Mouse (Mus musculus): ENCODE results near the gene Hoxb4.
A peak's percentile ranks its signal among the peaks of the same experiment; 100 is the strongest.

Gene Hoxb4

DNA sequence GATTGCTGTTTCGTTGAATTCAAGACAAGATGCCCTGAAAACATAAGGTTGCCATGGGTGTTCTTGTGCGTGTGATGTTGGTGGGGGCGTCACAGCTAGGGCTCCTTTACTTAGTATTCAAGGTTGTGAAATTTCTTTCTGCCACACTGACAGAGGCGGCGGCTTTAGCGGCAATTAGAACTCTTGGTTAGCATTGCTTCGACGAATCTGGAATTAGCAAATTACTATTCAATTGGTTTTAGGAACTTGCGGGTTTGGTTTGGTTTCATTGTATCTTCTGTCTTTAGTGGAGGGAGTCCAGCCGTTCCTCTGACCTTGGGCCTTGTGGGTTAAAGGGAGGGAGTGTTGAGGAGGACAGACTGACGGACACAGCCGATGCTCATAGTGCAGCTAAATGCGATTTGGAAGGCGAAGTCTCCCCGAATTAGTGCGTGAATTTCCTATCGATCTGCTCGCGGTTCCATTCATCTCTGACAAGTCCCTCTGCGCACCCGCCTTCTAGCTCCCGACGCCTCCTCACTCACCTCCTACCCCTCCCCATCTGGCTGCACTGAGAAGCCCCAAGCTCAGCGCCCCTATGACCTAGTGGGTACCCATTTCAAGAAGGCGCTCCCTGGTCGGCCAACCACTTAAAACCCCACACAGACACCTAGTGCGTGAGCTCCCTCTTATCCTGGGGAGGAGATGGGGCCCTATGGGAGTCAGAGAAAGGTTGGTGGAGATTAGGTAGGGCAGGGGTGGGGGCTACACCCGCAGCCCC is at the start of gene Hoxb4:
TSS of gene Hoxb4 (plus strand) at position 660 of the 760 bp plus-strand sequence.
- no peak for DNase-seq (ENCODE audit: low spot score in 2 of 2)

- DNase-seq (ENCODE audit: low spot score in 2 of 2), result peak in 1 of 2 experiments; percentile 67
Observed at GRCm38 (mm10) chr11:96269869-96270268, 48.2 kb upstream of the Hoxb4 start.

DNA sequence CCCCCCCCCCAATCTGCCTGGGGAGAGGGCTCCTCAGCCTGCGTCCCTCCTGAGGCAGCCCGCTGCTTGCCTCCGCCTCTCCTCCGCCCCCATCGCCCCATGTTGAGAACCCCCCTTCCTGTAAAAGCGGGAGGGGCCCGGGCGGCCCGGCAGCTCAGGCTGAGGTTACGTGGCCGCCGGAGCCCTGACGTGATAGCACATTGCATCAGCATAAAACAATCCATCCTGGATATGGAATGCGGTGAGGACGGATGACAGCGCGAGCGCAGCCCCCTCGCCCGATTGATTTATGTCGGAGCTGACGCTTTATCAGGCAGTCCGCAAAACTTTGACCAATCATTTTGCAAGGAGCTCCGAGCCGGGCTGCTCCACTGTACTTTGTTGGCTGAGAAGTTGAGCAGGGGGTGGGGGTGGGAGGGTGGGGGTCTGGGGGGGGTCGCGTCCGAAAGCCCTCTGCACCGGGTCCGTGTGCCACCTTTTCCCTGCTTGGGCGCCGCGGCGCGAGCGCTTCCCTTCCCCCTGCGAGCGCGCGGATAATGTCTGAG is 47.0 kb upstream of the Hoxb4 start, which contains the start of gene Hoxb9:
TSS of gene Hoxb9 (plus strand) at position 462 of the 545 bp plus-strand sequence.
- DNase-seq (ENCODE audit: low spot score in 2 of 2), result no peak

GRCm38 (mm10) chr11:96271541-96272011 is 46.5 kb upstream of the Hoxb4 start:
- DNase-seq (ENCODE audit: low spot score in 2 of 2), result no peak

DNA sequence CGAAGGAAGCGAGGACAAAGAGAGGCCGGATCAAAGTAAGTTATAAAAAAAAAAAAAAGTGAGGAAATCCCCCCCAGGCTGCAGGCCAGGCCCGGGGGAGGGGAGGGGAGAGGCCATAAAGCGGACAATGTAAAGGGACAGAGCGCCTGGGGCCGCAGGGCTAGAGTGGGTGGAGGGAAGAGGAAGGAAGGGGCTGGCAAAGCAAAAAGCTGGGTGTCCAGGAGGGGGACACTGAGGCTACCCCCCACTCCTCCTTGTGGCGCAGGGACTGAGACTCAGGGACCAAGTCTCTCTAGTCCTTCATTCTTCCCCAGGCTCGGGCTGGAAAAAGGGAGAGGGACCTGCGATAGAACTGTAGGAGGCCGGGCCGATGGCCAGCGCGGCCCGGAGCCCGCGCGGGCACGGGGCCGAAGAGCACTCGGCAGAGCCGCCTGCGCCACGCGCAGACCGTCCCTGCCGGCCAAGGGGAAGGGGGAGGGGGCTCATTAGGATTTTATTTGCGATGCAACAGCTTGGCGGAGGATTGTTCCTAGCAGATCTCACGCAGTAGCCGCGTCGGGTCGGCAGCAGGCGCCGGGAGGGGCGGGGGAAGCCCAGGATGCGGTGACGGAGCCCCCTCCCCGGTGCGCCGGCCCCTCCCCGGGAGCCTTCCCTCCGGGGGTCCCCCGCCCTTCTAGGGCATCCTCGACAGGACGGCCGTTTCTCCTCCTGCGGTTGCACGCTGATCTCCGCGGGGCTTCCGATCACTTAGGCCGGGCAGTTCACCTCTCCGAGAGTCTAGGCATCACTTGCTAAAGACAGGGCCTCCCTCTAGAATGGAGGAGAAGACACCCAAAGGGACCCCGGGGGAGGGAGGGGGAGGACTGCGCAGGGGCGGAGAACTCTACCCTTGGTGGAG is 45.8 kb upstream of the Hoxb4 start:
- DNase-seq (ENCODE audit: low spot score in 2 of 2), result no peak

- DNase-seq (ENCODE audit: low spot score in 2 of 2), result no peak
Observed at GRCm38 (mm10) chr11:96274428-96274827, 43.6 kb upstream of the Hoxb4 start.

DNA sequence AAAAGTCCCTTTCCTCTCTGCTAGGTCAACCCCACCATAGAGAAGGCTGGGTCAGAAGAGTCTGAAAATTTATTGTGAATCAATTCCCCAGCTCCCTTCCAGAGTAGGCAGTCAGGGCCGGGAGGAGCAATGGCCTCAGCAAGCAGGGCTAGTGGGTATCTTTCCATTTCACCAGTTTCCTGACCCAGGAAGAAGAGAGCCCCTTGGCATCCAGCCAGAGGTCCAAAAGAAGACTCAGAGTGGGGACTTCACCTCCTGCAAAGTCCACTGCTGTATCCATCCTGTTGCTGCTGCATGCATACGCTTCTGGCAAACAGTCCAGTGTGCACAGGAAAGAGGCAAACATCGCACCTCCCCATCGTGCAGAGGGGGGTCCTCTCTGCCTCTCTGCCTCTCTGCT is 42.2 kb upstream of the Hoxb4 start:
- no peak for DNase-seq (ENCODE audit: low spot score in 2 of 2)

GRCm38 (mm10) chr11:96277151-96278044 is 40.7 kb upstream of the Hoxb4 start:
- no peak for DNase-seq (ENCODE audit: low spot score in 2 of 2)

GRCm38 (mm10) chr11:96278324-96278723 is 39.7 kb upstream of the Hoxb4 start:
- DNase-seq (ENCODE audit: low spot score in 2 of 2), result no peak

DNA sequence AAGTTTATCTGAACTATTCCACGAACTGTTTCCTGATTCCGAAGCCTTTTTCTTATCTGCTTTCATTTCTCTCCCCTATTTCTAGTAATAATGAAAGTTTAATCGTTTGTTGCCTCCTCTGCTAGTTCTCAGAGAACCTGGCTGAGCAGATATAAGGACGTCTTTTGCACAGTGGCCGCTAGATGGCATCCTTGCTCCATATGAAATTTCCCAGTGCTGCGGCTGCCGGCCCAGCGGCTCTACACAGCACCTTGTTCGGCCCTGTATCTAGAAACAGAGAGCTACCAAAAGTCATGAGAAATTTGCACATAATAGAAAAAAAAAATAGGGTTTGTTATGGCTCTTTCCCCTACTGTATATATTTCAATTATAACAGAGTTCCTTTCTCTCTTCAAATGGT is 39.3 kb upstream of the Hoxb4 start:
- DNase-seq (ENCODE audit: low spot score in 2 of 2), result peak in 1 of 2 experiments; percentile 74

GRCm38 (mm10) chr11:96279421-96280233 is 38.4 kb upstream of the Hoxb4 start:
- no peak for DNase-seq (ENCODE audit: low spot score in 2 of 2)

DNA sequence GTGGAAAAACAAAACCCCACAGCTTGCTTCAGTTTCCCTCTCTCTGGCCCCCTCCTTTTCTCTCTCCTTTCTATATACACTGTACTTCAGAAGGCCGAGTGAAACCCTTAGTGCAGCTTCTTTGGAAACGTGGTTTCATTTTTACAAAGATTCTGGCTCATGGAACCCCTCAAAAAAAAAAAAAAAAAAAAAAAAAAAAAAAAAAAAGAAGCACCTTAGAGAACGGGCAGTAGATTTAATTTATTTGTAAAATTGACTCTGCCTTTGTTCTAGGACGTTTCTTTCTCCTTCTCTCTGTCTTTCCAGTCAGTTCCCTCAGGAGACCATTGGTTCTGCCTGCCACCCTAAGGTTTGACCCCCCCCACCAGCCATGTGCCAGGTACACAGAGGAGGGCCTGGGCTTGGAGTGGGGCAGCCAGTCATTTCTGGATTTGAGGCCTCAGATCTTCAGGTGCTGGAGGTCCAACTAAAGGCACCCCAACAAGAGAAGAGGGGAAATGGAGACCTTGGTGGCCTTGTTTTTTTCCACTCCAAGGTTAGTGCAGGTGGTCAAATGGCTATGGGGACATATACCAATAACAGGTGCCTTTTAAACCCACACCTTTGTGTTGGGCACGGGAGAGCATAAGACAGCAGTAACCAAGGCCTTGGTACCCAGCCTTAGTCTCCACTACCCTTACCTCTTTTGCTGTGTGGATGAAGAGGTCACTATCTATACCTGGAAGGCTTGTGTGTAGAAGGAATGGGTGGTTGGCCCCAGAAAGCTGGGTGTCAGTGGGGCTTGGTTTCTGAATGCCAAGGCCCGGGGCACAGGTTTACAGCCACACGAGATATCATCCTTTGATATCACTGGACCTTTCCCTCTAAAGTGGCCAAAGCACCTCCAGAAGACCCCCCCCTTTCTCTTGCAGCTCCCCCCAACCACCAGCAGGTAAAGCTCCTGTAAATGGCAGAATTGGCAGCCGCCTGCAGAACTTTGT is 37.4 kb upstream of the Hoxb4 start:
- DNase-seq (ENCODE audit: low spot score in 2 of 2), result no peak

DNA sequence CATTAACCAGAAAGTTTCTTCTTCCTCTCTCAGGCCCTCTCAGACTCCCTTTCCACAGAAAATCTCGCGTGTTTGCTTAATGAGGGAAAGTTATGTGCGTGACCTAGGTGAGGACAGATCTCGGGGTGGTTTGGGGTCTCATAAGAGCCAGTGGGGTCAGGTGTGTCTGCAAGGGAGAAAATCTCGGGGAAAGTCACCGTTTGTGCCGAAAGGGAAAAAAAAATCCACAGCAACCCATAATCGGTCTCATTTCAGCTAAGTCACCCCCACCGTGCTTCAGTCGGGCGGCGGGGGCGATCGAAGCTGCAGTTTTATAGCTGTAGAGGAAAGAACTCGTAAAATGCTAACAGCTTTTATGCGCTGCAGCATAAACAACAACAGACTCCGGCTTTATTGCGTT is 36.7 kb upstream of the Hoxb4 start:
- DNase-seq (ENCODE audit: low spot score in 2 of 2), result no peak

DNA sequence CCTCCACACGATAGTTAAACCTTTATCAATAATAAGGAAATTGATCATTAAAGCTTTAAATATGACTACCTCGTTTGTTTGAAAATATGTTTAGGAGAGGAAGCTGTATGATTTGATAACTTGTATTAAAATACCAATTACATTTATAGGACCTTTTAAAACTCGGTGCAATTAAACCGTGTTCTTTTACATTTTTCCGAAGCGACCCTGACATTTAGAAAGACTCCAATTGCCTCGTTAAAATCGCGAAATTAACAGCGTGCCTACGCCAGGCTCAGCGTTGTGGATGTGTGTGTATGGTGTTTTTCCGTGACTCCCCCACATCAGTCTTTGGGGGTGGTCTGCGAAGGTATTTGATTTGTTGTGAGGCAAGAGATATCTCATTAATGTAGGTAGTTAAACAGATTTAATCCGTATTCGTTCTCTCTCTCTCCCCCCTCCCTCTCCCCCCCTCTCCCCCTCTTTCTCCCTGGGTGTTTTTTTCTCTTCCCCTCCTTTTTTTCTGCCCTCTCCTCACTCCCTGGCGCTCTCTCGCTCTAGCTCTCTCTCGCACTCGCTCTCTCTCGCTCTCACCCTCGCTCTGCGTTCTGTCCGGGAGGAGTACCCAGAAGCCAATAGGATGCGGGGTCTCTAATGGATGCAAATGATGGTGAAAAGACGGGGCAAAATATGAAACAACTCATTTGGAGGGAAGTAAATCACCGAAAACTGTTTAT is 36.1 kb upstream of the Hoxb4 start, which contains the start of gene Hoxb8:
TSS of gene Hoxb8 (plus strand) at position 51 of the 716 bp plus-strand sequence.
- DNase-seq (ENCODE audit: low spot score in 2 of 2), result no peak

GRCm38 (mm10) chr11:96282795-96283430 is 35.2 kb upstream of the Hoxb4 start:
- no peak for DNase-seq (ENCODE audit: low spot score in 2 of 2)

- no peak for DNase-seq (ENCODE audit: low spot score in 2 of 2)
Observed at GRCm38 (mm10) chr11:96284041-96284749, 33.9 kb upstream of the Hoxb4 start.
